Mouse (Mus musculus): ENCODE data around the gene Frmd6.

DNA sequence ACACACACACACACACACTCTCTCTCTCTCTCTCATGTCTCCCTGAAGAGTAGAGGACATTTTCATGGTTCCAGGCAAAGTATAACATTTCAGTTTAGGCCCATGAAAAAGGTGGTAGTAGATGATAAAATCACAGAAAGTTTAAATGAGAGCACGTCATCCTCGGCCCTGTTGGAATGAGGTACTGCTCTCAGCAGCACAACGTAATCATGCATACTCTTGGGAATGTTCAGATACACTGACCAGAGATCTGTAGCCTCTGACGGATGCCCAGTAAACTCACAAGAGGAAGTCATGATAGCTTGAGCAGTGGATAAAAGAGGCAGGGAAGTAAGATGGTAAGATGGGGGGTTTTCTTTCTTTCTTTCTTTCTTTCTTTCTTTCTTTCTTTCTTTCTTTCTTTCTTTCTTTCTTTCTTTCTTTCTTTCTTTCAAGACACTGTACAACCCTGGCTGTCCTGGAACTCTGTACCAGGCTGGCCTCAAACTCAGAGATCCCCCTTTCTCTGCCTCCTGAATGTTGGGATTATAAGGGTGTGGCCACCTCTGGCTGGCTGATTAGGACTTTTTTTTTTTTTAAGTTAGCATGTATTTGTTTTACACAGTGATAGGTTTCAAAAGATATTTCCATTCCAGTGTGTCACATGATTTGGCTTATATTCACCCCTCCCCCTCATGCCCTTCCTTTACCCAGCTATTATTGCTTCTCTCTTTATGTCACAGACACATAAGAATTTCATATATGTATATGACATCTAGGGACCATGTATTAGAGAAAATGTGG is 7.1 kb downstream of the Frmd6 start:
- TF ChIP-seq POLR2A (IDR thresholded peaks at IDR 0.05; ENCODE audit: low read depth, low read length) (no peak), CTCF (IDR thresholded peaks at IDR 0.05; ENCODE audit: extremely low read depth, insufficient read length, insufficient replicate concordance, low read depth, low read length) (no peak)
